Mouse (Mus musculus) cerebellum, adult 2 months (tissue): ENCODE results near the gene Tube1.

Experiments used
- CTCF ChIP-seq: fragments of 200-500 bp; IDR thresholded peaks from 2 replicates; pipeline ENCODE4 v1.5.1; 2011; ENCODE audit warnings: low read depth, mild to moderate bottlenecking, control low read depth, low read length, moderate library complexity, borderline replicate concordance; ENCODE audit not compliant: insufficient read depth
- POLR2A ChIP-seq: fragments of 200-500 bp; IDR thresholded peaks from 2 replicates; pipeline ENCODE4 v1.6.1; 2011; ENCODE audit warnings: low read length, control low read depth, borderline replicate concordance; ENCODE audit not compliant: insufficient read depth

DNA sequence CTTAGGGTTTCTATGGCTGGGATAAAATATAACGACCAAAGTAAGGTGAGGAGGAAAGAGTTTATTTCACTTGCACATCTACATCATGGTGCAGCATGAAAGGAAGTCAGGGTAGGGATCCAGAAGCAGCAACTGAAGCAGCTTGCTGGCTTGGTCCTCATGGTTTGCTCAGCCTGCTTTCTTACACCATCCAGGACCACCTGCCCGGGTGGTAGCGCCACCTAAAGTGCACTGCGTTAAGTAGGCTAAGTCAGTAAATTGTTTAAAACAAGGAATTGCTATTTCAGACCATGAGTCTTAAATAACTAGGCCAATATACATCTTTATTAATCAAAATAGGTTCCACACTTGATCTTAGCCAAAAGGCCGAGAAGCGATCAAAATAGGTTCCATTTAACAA lies 5.0 kb downstream of the Tube1 start:
- TF ChIP-seq CTCF (no peak), POLR2A (no peak)
